30 mouse cellular contexts compared by ENCODE assay signal in genomic region chr9:76715852-76716251, GRCm38 (mm10).
"Had no signal": no experiment of that assay in that cellular context is flagged by ENCODE, and none has a peak within 500 bp of the region (broad histone marks: within the 10 kb centered on the region; RNA-seq: fewer than 3 reads in every experiment).

No protein-coding gene starts in this region.

- H3K9ac ChIP-seq: limb, embryonic 12.5 days; limb, embryonic 13.5 days; limb, embryonic 15.5 days; liver, embryonic 12.5 days; liver, embryonic 13.5 days; liver, embryonic 14.5 days; liver, embryonic 15.5 days; liver, postnatal 0 days; lung, embryonic 14.5 days; lung, embryonic 15.5 days; midbrain, embryonic 12.5 days; midbrain, embryonic 13.5 days; midbrain, embryonic 15.5 days; neural tube, embryonic 12.5 days had no signal

- H3K9me3 ChIP-seq: limb, embryonic 10.5 days; limb, embryonic 12.5 days; limb, embryonic 13.5 days; limb, embryonic 15.5 days; liver, embryonic 12.5 days; liver, embryonic 13.5 days; liver, embryonic 15.5 days; lung, embryonic 15.5 days; midbrain, embryonic 10.5 days; midbrain, embryonic 12.5 days; midbrain, embryonic 13.5 days; midbrain, embryonic 15.5 days; neural tube, embryonic 12.5 days had no signal

- H3K27ac ChIP-seq: limb, embryonic 10.5 days; limb, embryonic 12.5 days; limb, embryonic 13.5 days; limb, embryonic 15.5 days; liver, embryonic 12.5 days; liver, embryonic 13.5 days; liver, embryonic 14.5 days; liver, embryonic 15.5 days; lung, embryonic 15.5 days; macrophage; midbrain, embryonic 10.5 days; midbrain, embryonic 12.5 days; midbrain, embryonic 13.5 days; midbrain, embryonic 15.5 days; neural tube, embryonic 12.5 days had no signal

- H3K4me3 ChIP-seq: limb, embryonic 10.5 days; limb, embryonic 12.5 days; limb, embryonic 13.5 days; limb, embryonic 15.5 days; liver, embryonic 12.5 days; liver, embryonic 13.5 days; liver, embryonic 15.5 days; lung, embryonic 15.5 days; midbrain, embryonic 10.5 days; midbrain, embryonic 12.5 days; midbrain, embryonic 13.5 days; midbrain, embryonic 15.5 days; myocyte; neural tube, embryonic 12.5 days had no signal

- H3K4me1 ChIP-seq: limb, embryonic 10.5 days; limb, embryonic 12.5 days; limb, embryonic 13.5 days; limb, embryonic 15.5 days; liver, embryonic 12.5 days; liver, embryonic 13.5 days; liver, embryonic 15.5 days; lung, embryonic 15.5 days; megakaryocyte, embryonic 14.5 days; midbrain, embryonic 10.5 days; midbrain, embryonic 12.5 days; midbrain, embryonic 13.5 days; midbrain, embryonic 15.5 days; neural tube, embryonic 12.5 days had no signal

- H3K36me3 ChIP-seq: limb, embryonic 10.5 days; limb, embryonic 12.5 days; limb, embryonic 13.5 days; limb, embryonic 15.5 days; liver, embryonic 12.5 days; liver, embryonic 13.5 days; liver, embryonic 15.5 days; lung, embryonic 15.5 days; midbrain, embryonic 10.5 days; midbrain, embryonic 12.5 days; midbrain, embryonic 13.5 days; midbrain, embryonic 15.5 days; neural tube, embryonic 12.5 days had no signal

- DNase-seq: liver; liver, embryonic 13.5 days; liver, postnatal 0 days; lung, adult 18-20 months; lung, adult 2 months; lung, embryonic 14.5 days; lung, postnatal 10 days; lung, postnatal 14 days; lung, postnatal 36 days; lung, postnatal 4 days; midbrain, embryonic 14.5 days had no signal

- H3K27me3 ChIP-seq: limb, embryonic 12.5 days; limb, embryonic 13.5 days; limb, embryonic 15.5 days; liver, embryonic 12.5 days; liver, embryonic 13.5 days; liver, embryonic 15.5 days; lung, embryonic 15.5 days; megakaryocyte, embryonic 14.5 days; midbrain, embryonic 12.5 days; midbrain, embryonic 13.5 days; midbrain, embryonic 15.5 days; neural tube, embryonic 12.5 days had no signal

- H3K4me2 ChIP-seq: limb, embryonic 12.5 days; limb, embryonic 13.5 days; limb, embryonic 15.5 days; liver, embryonic 11.5 days; liver, embryonic 12.5 days; liver, embryonic 13.5 days; liver, embryonic 15.5 days; lung, embryonic 14.5 days; lung, embryonic 15.5 days; midbrain, embryonic 11.5 days; midbrain, embryonic 12.5 days; midbrain, embryonic 13.5 days; midbrain, embryonic 15.5 days; neural tube, embryonic 12.5 days had no signal

- ATAC-seq: liver, embryonic 12.5 days; liver, postnatal 0 days; lung, postnatal 0 days; midbrain, embryonic 13.5 days; midbrain, embryonic 15.5 days had no signal
